Mouse (Mus musculus): ENCODE results near the gene Klk7. TPM values are rescaled to one million over a fixed set of nuclear protein-coding genes. Genes with fewer than 3 reads are reported as not detected.

Klk7 gene
- polyA plus RNA-seq (2011; ENCODE audit: insufficient read depth, insufficient read length, low read depth, missing spikeins) = 0.70 and 0.84 TPM in 2 replicates

DNA sequence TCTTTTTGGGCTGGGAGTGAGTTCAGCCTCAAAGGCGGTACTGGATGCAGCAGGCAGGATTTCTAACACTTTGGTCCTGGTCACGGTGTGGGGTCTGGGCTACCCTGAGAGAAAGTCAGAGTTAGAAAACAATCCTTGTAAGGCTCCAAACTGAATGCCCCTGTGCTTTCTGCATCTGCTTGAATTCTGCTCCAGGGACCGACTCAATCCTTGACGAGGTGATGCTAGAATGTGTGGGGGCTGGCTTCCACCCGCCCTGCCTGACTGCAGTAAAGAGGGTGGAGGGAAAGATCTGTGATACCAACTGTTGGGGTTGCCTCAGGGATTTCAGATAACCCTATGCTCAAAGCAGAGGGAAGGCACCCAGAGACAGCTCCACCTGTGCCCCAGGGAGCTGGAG, at the start of gene Klk7:
TSS of gene Klk7 (plus strand) at position 301 of the 400 bp plus-strand sequence.
- Histone ChIP-seq H3K27ac (ENCODE audit: insufficient read depth, low read length) (no peak within 1 kb of the TSS), H3K9me3 (replicated peaks; ENCODE audit: control insufficient read depth, insufficient read depth, low read length, poor library complexity, severe bottlenecking) (no peaks in the 10 kb centered on the region), H3K27me3 (ENCODE audit: control insufficient read depth, insufficient read depth, low read length, poor library complexity, severe bottlenecking) (no peaks in the 10 kb centered on the region), H3K4me3 (ENCODE audit: low read depth, low read length) (no peak within 1 kb of the TSS), H3K36me3 (ENCODE audit: control insufficient read depth, insufficient read depth, low read length, poor library complexity, severe bottlenecking) (no peaks in the 10 kb centered on the region), H3K9ac (ENCODE audit: low read depth, poor library complexity, severe bottlenecking) (no peak within 1 kb of the TSS), H3K4me1 (ENCODE audit: control insufficient read depth, insufficient read depth, low read length) (no peaks in the 10 kb centered on the region)
- TF ChIP-seq EP300 (IDR thresholded peaks at IDR 0.05; ENCODE audit: insufficient read depth, low read depth, low read length) = no peak
- no peak for TF ChIP-seq POLR2A (IDR thresholded peaks at IDR 0.05; ENCODE audit: insufficient read depth, low read length)
- no peak for TF ChIP-seq CTCF (IDR thresholded peaks at IDR 0.05; ENCODE audit: low read depth, low read length)

- Histone ChIP-seq H3K9ac (ENCODE audit: low read depth, poor library complexity, severe bottlenecking) (no peak overlapping the region), H3K36me3 (ENCODE audit: control insufficient read depth, insufficient read depth, low read length, poor library complexity, severe bottlenecking) (no peaks in the 10 kb centered on the region), H3K9me3 (replicated peaks; ENCODE audit: control insufficient read depth, insufficient read depth, low read length, poor library complexity, severe bottlenecking) (0 out of 2 replicates have a peak, but pooled peaks cover 3% of the 10 kb centered on the region), H3K27me3 (ENCODE audit: control insufficient read depth, insufficient read depth, low read length, poor library complexity, severe bottlenecking) (no peaks in the 10 kb centered on the region), H3K4me1 (ENCODE audit: control insufficient read depth, insufficient read depth, low read length) (peaks cover 3% of the 10 kb centered on the region), H3K4me3 (ENCODE audit: low read depth, low read length) (no peak overlapping the region), H3K27ac (ENCODE audit: insufficient read depth, low read length) (no peak overlapping the region)
- no peak for TF ChIP-seq CTCF (IDR thresholded peaks at IDR 0.05; ENCODE audit: low read depth, low read length)
- TF ChIP-seq EP300 (IDR thresholded peaks at IDR 0.05; ENCODE audit: insufficient read depth, low read depth, low read length) = no peak
- TF ChIP-seq POLR2A (IDR thresholded peaks at IDR 0.05; ENCODE audit: insufficient read depth, low read length) = no peak
Observed at GRCm38 (mm10) chr7:43766484-43766883, 44.6 kb upstream of the Klk7 start.

GRCm38 (mm10) chr7:43768597-43768996, 42.5 kb upstream of the Klk7 start, which contains the start of gene Klk12:
Gene Klk12, plus strand, starts transcription at chr7:43768897.
- Histone ChIP-seq H3K4me1 (ENCODE audit: control insufficient read depth, insufficient read depth, low read length) (peaks cover 3% of the 10 kb centered on the region), H3K4me3 (ENCODE audit: low read depth, low read length) (no peak within 1 kb of the TSS), H3K27ac (ENCODE audit: insufficient read depth, low read length) (no peak within 1 kb of the TSS), H3K36me3 (ENCODE audit: control insufficient read depth, insufficient read depth, low read length, poor library complexity, severe bottlenecking) (no peaks in the 10 kb centered on the region), H3K27me3 (ENCODE audit: control insufficient read depth, insufficient read depth, low read length, poor library complexity, severe bottlenecking) (no peaks in the 10 kb centered on the region), H3K9ac (ENCODE audit: low read depth, poor library complexity, severe bottlenecking) (no peak within 1 kb of the TSS), H3K9me3 (replicated peaks; ENCODE audit: control insufficient read depth, insufficient read depth, low read length, poor library complexity, severe bottlenecking) (no peaks in the 10 kb centered on the region)
- TF ChIP-seq EP300 (IDR thresholded peaks at IDR 0.05; ENCODE audit: insufficient read depth, low read depth, low read length) (no peak), POLR2A (IDR thresholded peaks at IDR 0.05; ENCODE audit: insufficient read depth, low read length) (no peak), CTCF (IDR thresholded peaks at IDR 0.05; ENCODE audit: low read depth, low read length) (no peak)

DNA sequence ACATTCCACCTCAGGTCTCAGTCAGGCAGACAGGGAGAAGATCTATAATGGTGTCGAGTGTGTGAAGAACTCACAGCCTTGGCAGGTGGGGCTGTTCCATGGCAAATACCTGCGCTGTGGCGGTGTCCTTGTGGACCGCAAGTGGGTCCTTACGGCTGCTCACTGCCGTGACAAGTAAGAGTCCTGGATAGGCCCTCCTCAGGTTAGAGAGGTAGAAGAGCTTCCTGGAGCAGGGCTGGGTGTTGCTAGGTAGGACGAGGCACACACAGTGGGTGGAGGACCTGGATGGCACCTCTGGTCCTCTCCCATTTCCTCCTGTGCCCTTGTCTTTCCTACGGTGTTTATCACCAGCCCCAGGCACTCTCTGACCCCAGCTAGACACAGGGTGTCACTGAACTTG, 41.5 kb upstream of the Klk7 start:
- Histone ChIP-seq H3K9me3 (replicated peaks; ENCODE audit: control insufficient read depth, insufficient read depth, low read length, poor library complexity, severe bottlenecking) (no peaks in the 10 kb centered on the region), H3K27me3 (ENCODE audit: control insufficient read depth, insufficient read depth, low read length, poor library complexity, severe bottlenecking) (no peaks in the 10 kb centered on the region), H3K4me3 (ENCODE audit: low read depth, low read length) (no peak overlapping the region), H3K27ac (ENCODE audit: insufficient read depth, low read length) (no peak overlapping the region), H3K9ac (ENCODE audit: low read depth, poor library complexity, severe bottlenecking) (no peak overlapping the region), H3K4me1 (ENCODE audit: control insufficient read depth, insufficient read depth, low read length) (peaks cover 3% of the 10 kb centered on the region), H3K36me3 (ENCODE audit: control insufficient read depth, insufficient read depth, low read length, poor library complexity, severe bottlenecking) (no peaks in the 10 kb centered on the region)
- TF ChIP-seq EP300 (IDR thresholded peaks at IDR 0.05; ENCODE audit: insufficient read depth, low read depth, low read length) = no peak
- TF ChIP-seq CTCF (IDR thresholded peaks at IDR 0.05; ENCODE audit: low read depth, low read length) = no peak

DNA sequence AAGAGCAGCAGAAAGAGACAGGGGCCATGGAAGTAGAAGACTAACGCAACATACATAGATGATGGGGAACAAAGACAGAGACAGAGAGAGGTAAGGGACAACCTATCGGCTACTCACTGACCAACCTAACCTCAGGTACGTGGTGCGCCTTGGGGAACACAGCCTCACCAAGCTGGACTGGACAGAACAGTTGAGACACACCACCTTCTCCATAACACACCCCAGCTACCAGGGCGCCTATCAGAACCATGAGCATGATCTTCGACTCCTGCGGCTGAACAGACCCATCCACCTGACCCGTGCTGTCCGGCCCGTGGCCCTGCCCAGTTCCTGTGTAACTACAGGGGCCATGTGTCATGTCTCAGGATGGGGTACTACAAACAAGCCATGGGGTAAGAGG, 40.4 kb upstream of the Klk7 start:
- Histone ChIP-seq H3K4me3 (ENCODE audit: low read depth, low read length) (no peak overlapping the region), H3K4me1 (ENCODE audit: control insufficient read depth, insufficient read depth, low read length) (peaks cover 5% of the 10 kb centered on the region), H3K27me3 (ENCODE audit: control insufficient read depth, insufficient read depth, low read length, poor library complexity, severe bottlenecking) (no peaks in the 10 kb centered on the region), H3K9me3 (replicated peaks; ENCODE audit: control insufficient read depth, insufficient read depth, low read length, poor library complexity, severe bottlenecking) (no peaks in the 10 kb centered on the region), H3K36me3 (ENCODE audit: control insufficient read depth, insufficient read depth, low read length, poor library complexity, severe bottlenecking) (no peaks in the 10 kb centered on the region), H3K27ac (ENCODE audit: insufficient read depth, low read length) (no peak overlapping the region), H3K9ac (ENCODE audit: low read depth, poor library complexity, severe bottlenecking) (no peak overlapping the region)
- TF ChIP-seq EP300 (IDR thresholded peaks at IDR 0.05; ENCODE audit: insufficient read depth, low read depth, low read length) (no peak), CTCF (IDR thresholded peaks at IDR 0.05; ENCODE audit: low read depth, low read length) (no peak), POLR2A (IDR thresholded peaks at IDR 0.05; ENCODE audit: insufficient read depth, low read length) (no peak)

DNA sequence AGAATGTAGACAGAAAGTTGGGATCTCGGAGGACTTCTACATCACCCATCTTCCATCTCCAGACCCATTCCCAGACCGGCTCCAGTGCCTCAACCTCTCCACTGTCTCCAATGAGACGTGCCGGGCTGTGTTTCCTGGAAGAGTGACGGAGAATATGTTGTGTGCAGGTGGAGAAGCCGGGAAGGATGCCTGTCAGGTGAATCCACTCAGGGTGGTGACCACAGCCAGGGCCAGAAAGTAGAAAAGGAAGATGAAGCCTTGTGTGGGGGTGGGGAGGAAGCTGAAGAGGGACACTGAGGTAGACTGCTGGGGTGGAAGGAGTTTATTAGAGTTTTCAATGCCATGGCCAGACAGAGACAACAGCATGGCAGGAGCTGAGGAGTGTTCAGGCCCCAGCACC, 39.2 kb upstream of the Klk7 start:
- no peak overlapping the region for H3K9ac ChIP-seq (ENCODE audit: low read depth, poor library complexity, severe bottlenecking)

More for the DNA sequence above, 39.2 kb upstream of the Klk7 start:
- Histone ChIP-seq H3K4me3 (ENCODE audit: low read depth, low read length) (no peak overlapping the region), H3K27me3 (ENCODE audit: control insufficient read depth, insufficient read depth, low read length, poor library complexity, severe bottlenecking) (no peaks in the 10 kb centered on the region), H3K36me3 (ENCODE audit: control insufficient read depth, insufficient read depth, low read length, poor library complexity, severe bottlenecking) (no peaks in the 10 kb centered on the region), H3K27ac (ENCODE audit: insufficient read depth, low read length) (no peak overlapping the region), H3K4me1 (ENCODE audit: control insufficient read depth, insufficient read depth, low read length) (peaks cover 6% of the 10 kb centered on the region), H3K9me3 (replicated peaks; ENCODE audit: control insufficient read depth, insufficient read depth, low read length, poor library complexity, severe bottlenecking) (no peaks in the 10 kb centered on the region)
- TF ChIP-seq CTCF (IDR thresholded peaks at IDR 0.05; ENCODE audit: low read depth, low read length) (no peak), EP300 (IDR thresholded peaks at IDR 0.05; ENCODE audit: insufficient read depth, low read depth, low read length) (no peak), POLR2A (IDR thresholded peaks at IDR 0.05; ENCODE audit: insufficient read depth, low read length) (no peak)

All from ES-Bruce4 (cell line).